ENCODE assay signal across 17 mouse cellular contexts in genomic region chr2:27181907-27182306, GRCm38 (mm10). TPM values are rescaled to one million over a fixed set of nuclear protein-coding genes. Genes with fewer than 3 reads are reported as not detected.
DNase-seq lines count a peak whose midpoint lies in the region; ATAC-seq and TF ChIP-seq lines count a peak whose summit lies in the region.
"Had no signal": no experiment of that assay in that cellular context is flagged by ENCODE, and none has a peak within 500 bp of the region (broad histone marks: within the 10 kb centered on the region; RNA-seq: fewer than 3 reads in every experiment).

No protein-coding gene starts in this region.

- WGBS in cerebellum, adult 2 months, result 33% methylated on average over 4 of the region's 4 CpGs
- whole genome bisulfite sequencing in heart, embryonic 12.5 days, result 23% methylated on average over 4 of the region's 4 CpGs
- 33% methylated on average over 4 of the region's 4 CpGs for WGBS in lung, embryonic 16.5 days
- WGBS in thymus, adult 2 months, result 92% methylated on average over 4 of the region's 4 CpGs

- H3K4me3 ChIP-seq in cerebellum, adult 2 months (replicated peaks; ENCODE audit: insufficient read depth, low read depth, low read length), result no peak overlapping the region
- H3K4me3 ChIP-seq in heart, embryonic 12.5 days, result no peak overlapping the region
- no peak overlapping the region for H3K4me3 ChIP-seq in lung, embryonic 16.5 days (ENCODE audit: low read length)
- no peak overlapping the region for H3K4me3 ChIP-seq in thymus, adult 2 months (ENCODE audit: control insufficient read depth, insufficient read depth, low read length)
- H3K4me3 ChIP-seq: embryonic facial prominence, embryonic 13.5 days; forebrain, embryonic 13.5 days; layer of hippocampus, adult 2 months; limb, embryonic 12.5 days; stomach, embryonic 15.5 days had no signal

- peak; percentile 20; the same call in 1 of the 2 replicates for ATAC-seq in cerebellum, adult (ENCODE audit: insufficient number of reproducible peaks, low FRiP score, low TSS enrichment)
- ATAC-seq in heart, embryonic 12.5 days (ENCODE audit: insufficient number of reproducible peaks, low FRiP score), result peak; percentile 21; the same call in 1 of the 2 replicates
- ATAC-seq in lung, embryonic 16.5 days (ENCODE audit: low read depth), result peak; percentile 77
- ATAC-seq: forebrain, embryonic 13.5 days; inflammation-experienced regulatory T-cells, adult 6 months had no signal

- TF ChIP-seq CTCF in cerebellum, adult 2 months (IDR thresholded peaks at IDR 0.05; ENCODE audit: borderline replicate concordance, insufficient read depth, low read depth, low read length), result no peak
- no peak for TF ChIP-seq CTCF in thymus, adult 2 months (IDR thresholded peaks at IDR 0.05; ENCODE audit: borderline replicate concordance, control insufficient read depth, extremely low read depth, insufficient read depth, low read length, poor library complexity)

- H3K9ac ChIP-seq in heart, embryonic 12.5 days, result peak overlapping the region; percentile 33
- H3K9ac ChIP-seq in lung, embryonic 16.5 days (ENCODE audit: low read length), result no peak overlapping the region
- H3K9ac ChIP-seq: embryonic facial prominence, embryonic 13.5 days; forebrain, embryonic 13.5 days; limb, embryonic 12.5 days; stomach, embryonic 15.5 days had no signal

- TF ChIP-seq POLR2A in cerebellum, adult 2 months (IDR thresholded peaks at IDR 0.05; ENCODE audit: borderline replicate concordance, insufficient read depth, low read length), result no peak
- no peak for TF ChIP-seq POLR2A in thymus, adult 2 months (IDR thresholded peaks at IDR 0.05; ENCODE audit: control insufficient read depth, extremely low read depth, insufficient read depth, low read length, poor library complexity)

- H3K36me3 ChIP-seq in heart, embryonic 12.5 days, result no peaks in the 10 kb centered on the region
- H3K36me3 ChIP-seq in lung, embryonic 16.5 days (ENCODE audit: control insufficient read depth, insufficient read depth, low read length), result no peaks in the 10 kb centered on the region
- H3K36me3 ChIP-seq in thymus, adult 2 months (ENCODE audit: control insufficient read depth, insufficient read depth, low read length), result no peaks in the 10 kb centered on the region
- H3K36me3 ChIP-seq: embryonic facial prominence, embryonic 13.5 days; limb, embryonic 12.5 days; stomach, embryonic 15.5 days had no signal

- H3K4me1 ChIP-seq in cerebellum, adult 2 months (ENCODE audit: control insufficient read depth, insufficient read depth, low read length), result peaks cover 15% of the 10 kb centered on the region
- H3K4me1 ChIP-seq in heart, embryonic 12.5 days (replicated peaks), result peaks cover 66% of the 10 kb centered on the region
- peaks cover 18% of the 10 kb centered on the region for H3K4me1 ChIP-seq in lung, embryonic 16.5 days (replicated peaks; ENCODE audit: control insufficient read depth, insufficient read depth, low read length)
- peaks cover 4% of the 10 kb centered on the region; the same call in 1 of the 2 replicates for H3K4me1 ChIP-seq in thymus, adult 2 months (replicated peaks; ENCODE audit: control insufficient read depth, insufficient read depth, low read length)
- H3K4me1 ChIP-seq: forebrain, embryonic 13.5 days had no signal

- H3K4me2 ChIP-seq in heart, embryonic 12.5 days, result no peak overlapping the region
- H3K4me2 ChIP-seq in lung, embryonic 16.5 days (ENCODE audit: low read depth, low read length), result no peak overlapping the region
- H3K4me2 ChIP-seq: embryonic facial prominence, embryonic 13.5 days; forebrain, embryonic 13.5 days; limb, embryonic 12.5 days; stomach, embryonic 15.5 days had no signal

- no peaks in the 10 kb centered on the region for H3K9me3 ChIP-seq in heart, embryonic 12.5 days (replicated peaks)
- H3K9me3 ChIP-seq in lung, embryonic 16.5 days (ENCODE audit: control insufficient read depth, low read length), result no peaks in the 10 kb centered on the region
- H3K9me3 ChIP-seq: embryonic facial prominence, embryonic 13.5 days; forebrain, embryonic 13.5 days; limb, embryonic 12.5 days; stomach, embryonic 15.5 days had no signal

- no peak for DNase-seq in cerebellum, postnatal 4 days (ENCODE audit: low spot score in 2 of 2)
- DNase-seq in cerebellum, adult 2 months, result peak; percentile 23 to 37
- no peak for DNase-seq in layer of hippocampus, adult 8-10 months (ENCODE audit: low spot score in 2 of 2)
- DNase-seq in thymus, adult 2 months, result no peak
- DNase-seq in thymus, postnatal 36 days, result no peak
- DNase-seq: adrenal gland, postnatal 14 days; right cerebral cortex, postnatal 25 days had no signal

- no peak overlapping the region for H3K27ac ChIP-seq in cerebellum, adult 2 months (ENCODE audit: insufficient read depth, low read length)
- peak overlapping the region; percentile 90 for H3K27ac ChIP-seq in heart, embryonic 12.5 days (ENCODE audit: poor library complexity, severe bottlenecking)
- H3K27ac ChIP-seq in lung, embryonic 16.5 days (ENCODE audit: low read length), result peak overlapping the region; percentile 67
- no peak overlapping the region for H3K27ac ChIP-seq in thymus, adult 2 months (ENCODE audit: control insufficient read depth, insufficient read depth, low read length)
- H3K27ac ChIP-seq: embryonic facial prominence, embryonic 13.5 days; forebrain, embryonic 13.5 days; layer of hippocampus, adult 2 months; limb, embryonic 12.5 days; macrophage; stomach, embryonic 15.5 days had no signal

- H3K27me3 ChIP-seq in cerebellum, adult 2 months (ENCODE audit: control insufficient read depth, insufficient read depth, low read length), result no peaks in the 10 kb centered on the region
- H3K27me3 ChIP-seq in heart, embryonic 12.5 days (replicated peaks), result no peaks in the 10 kb centered on the region
- H3K27me3 ChIP-seq in lung, embryonic 16.5 days (ENCODE audit: control insufficient read depth, insufficient read depth, low read depth, low read length), result no peaks in the 10 kb centered on the region
- no peaks in the 10 kb centered on the region for H3K27me3 ChIP-seq in thymus, adult 2 months (ENCODE audit: control insufficient read depth, insufficient read depth, low read length)
- H3K27me3 ChIP-seq: embryonic facial prominence, embryonic 13.5 days; forebrain, embryonic 13.5 days; limb, embryonic 12.5 days; stomach, embryonic 15.5 days had no signal

RNA-seq across cellular contexts. Expression of gene Dbh, which starts 16.9 kb away (rescaled TPM):
- polyA plus RNA-seq in cerebellum, adult 2 months (2012; rRNA removed), result 5.9 and 6.3 TPM in 2 replicates
- 0.15 and 0.28 TPM in 2 replicates for polyA plus RNA-seq in heart, embryonic 12.5 days (2016; fragmentation: Nextera tagmentation; extraction: Ambion mirVana)
- 0.54 and 0.84 TPM in 2 replicates for polyA plus RNA-seq in lung, embryonic 16.5 days (2015; fragmentation: Nextera tagmentation; extraction: Ambion mirVana)
- total RNA-seq in layer of hippocampus, adult 8-10 months (2022), result 1 to 10 TPM in 1 of 4 experiments, under 1 TPM in 3; 0.25 to 1.5 (median 0.74) TPM
- polyA plus RNA-seq in thymus, adult 2 months (2012; rRNA removed), result 0.41 and 0.69 TPM in 2 replicates
- polyA plus RNA-seq: forebrain, embryonic 13.5 days; macrophage had no signal

RNA-seq across cellular contexts. Expression of gene Fam163b, which starts 39.6 kb away (rescaled TPM):
- 19.7 and 24.3 TPM in 2 replicates for polyA plus RNA-seq in cerebellum, adult 2 months (2012; rRNA removed)
- polyA plus RNA-seq in heart, embryonic 12.5 days (2016; fragmentation: Nextera tagmentation; extraction: Ambion mirVana), result 0.50 and 0.56 TPM in 2 replicates
- 0.54 and 0.64 TPM in 2 replicates for polyA plus RNA-seq in lung, embryonic 16.5 days (2015; fragmentation: Nextera tagmentation; extraction: Ambion mirVana)
- 100 to 1,000 TPM in 2 of 4 experiments, 10 to 100 TPM in 2; 87.0 to 124 (median 100) TPM for total RNA-seq in layer of hippocampus, adult 8-10 months (2022)
- polyA plus RNA-seq in thymus, adult 2 months (2012; rRNA removed), result 7.8 and 13.3 TPM in 2 replicates
- polyA plus RNA-seq: inflammation-experienced regulatory T-cells, adult 6 months; macrophage had no signal

Comparison
In these comparisons a context has a peak if more than half of its experiments do, and no peak if none do; other contexts are left out.
1. DNase-seq: peak in cerebellum, adult 2 months (2 of 2); none in cerebellum, postnatal 4 days (0 of 2), layer of hippocampus, adult 8-10 months (0 of 2), thymus, adult 2 months (single experiment) and thymus, postnatal 36 days (0 of 2).
2. ATAC-seq: peak in every context shown above with its lines; median percentile 77 in lung, embryonic 16.5 days; 21 in heart, embryonic 12.5 days; 20 in cerebellum, adult.
3. H3K27ac ChIP-seq: peak in heart, embryonic 12.5 days (single experiment) and lung, embryonic 16.5 days (single experiment); none in cerebellum, adult 2 months (single experiment) and thymus, adult 2 months (single experiment).